Mouse (Mus musculus) kidney, adult 11 months (tissue): ENCODE measurements around the gene Soat2.
"Not testable (repeated sequence)": the region's sequence is repeated elsewhere in the genome, so short reads cannot be mapped to it uniquely, and the experiment has no call there.

Experiments used
- DNase-seq: peaks from one replicate; pipeline ENCODE4 v3.0.0; 2022

Gene Soat2

DNA sequence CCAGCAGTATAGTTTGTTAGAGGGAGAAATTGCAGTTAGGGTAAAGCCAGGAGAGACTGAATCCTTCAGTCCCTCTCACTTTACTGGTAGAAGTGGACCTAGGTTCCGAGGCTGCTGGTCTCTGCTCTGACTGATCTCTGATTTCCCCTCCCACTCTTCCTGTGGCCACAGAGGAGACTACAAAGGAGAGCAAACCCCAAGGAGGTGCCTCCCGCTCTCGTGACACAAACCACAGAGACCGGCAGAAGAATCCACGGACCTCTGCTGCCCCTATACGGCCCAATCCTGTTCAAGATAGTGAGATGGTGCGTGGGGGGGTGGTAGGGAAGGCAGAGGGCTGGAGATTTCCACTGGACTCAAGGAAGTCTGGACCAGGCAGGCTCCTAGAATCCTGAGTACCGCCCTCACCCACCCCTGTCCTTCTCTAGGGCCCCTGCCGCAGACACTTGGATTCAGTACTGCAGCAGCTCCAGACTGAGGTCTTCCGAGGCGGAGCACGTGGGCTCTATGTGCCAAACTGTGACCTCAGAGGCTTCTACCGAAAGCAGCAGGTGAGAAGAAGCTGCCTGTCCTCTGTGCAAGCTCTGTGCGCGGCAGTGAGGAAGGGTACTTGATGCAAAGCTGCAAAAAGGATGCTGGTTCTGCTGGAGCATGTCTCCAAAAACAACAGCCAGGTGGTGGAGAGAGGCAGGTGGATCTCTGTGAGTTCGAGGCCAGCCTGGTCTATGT lies 2.5 kb upstream of the Soat2 start:
- no peak for DNase-seq

DNA sequence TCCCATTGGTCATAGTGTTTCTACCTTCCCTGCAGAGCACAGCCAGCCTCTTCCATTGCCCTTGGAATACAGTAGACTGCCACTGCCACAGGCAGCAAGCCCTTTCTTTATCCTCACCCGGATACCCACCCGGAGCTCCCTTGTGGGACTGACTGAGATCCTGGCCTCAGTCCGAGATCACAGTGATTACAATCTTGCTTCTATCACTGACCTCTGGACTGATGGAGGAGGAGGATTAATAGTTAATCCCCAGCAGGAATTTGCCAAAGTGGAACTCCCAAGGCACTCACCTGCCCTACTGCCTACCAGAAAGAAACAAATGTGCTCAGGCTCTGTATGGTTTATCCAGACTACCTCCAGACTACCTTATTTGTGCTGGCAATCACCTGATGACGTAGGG lies 765 bp upstream of the Soat2 start:
- peak; percentile 56 for DNase-seq

DNA sequence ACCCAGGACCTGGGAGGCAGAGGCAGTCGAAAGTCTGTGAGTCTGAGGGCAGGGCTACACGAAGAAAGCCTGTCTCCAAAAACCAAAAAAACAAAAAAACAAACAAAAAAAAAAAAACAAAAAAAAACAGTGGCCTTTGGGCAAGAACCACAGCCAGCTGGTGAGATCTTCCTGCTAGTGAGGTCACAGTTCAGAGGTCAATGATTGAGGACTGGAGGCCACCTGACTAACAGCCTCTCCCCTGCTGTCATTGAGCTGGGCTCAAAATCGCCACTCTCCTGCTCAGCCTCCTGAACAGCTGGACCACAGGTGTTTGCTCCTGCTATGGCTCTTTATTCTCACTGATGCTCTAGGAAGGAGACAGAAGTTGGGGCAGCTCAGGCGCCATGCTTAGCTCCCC lies 2.3 kb downstream of the Soat2 start:
- DNase-seq = no peak

DNA sequence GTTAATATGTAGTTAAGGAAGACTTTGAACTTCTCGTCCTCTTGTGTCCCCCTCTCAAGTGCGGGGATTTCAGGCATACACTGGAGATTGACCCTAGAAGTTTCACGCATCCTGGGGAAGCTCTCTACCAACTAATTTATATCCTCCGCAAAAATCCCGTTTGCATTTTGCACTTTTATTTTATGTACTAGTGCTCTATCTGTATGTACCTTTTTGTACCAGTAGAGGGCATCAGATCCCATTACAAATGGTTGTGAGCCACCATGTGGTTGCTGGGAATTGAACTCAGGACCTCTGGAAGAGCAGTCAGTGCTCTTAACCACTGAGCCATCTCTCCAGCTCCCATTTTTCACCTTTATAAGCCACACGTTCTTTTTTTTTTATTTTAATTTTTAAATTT lies 4.7 kb downstream of the Soat2 start:
- DNase-seq = not testable (repeated sequence)

DNA sequence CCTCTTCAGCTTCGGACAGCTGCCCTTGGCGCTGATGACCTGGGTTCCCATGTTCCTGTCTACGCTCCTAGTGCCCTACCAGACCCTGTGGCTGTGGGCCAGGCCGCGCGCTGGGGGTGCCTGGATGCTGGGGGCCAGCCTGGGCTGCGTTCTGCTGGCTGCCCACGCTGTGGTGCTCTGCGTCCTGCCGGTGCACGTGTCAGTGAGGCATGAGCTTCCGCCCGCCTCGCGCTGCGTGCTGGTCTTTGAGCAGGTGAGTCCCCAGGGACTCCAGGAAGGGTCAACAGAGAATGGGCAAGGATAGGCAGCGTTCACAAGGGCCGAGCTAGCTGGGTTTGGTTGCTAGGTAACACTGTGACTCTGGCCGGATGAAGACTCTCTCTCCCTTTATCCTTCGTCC lies 6.5 kb downstream of the Soat2 start:
- no peak for DNase-seq

DNA sequence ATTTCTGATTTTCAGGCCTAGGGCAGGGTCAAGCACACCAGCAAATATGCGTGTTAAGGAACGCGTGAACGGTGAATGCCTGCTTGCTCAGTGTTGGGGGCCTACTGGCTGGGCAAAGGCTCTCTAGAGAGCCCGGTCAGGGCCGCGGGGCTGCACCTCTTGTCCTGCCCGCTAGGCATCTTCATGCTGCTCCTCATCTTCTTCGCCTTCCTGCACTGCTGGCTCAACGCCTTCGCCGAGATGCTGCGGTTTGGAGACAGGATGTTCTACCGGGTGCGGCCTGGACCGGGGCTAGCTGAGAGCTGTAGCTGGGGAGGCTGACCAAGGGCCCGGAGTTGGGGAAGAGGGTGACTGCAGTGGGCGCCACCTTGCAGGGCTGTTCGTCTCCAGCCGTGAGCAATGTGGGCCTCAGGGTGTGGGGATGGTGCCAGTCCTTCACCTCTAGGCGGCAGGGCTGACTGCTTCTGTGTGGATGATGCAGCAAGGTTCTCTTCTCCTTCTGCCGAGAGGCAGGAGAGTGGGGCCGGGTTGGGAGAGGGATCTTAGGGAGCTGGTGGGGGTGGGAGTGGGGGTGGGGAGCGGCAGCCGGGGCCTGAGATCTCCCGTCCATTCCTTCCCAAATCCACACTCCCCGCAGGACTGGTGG lies 10.2 kb downstream of the Soat2 start:
- DNase-seq = no peak

DNA sequence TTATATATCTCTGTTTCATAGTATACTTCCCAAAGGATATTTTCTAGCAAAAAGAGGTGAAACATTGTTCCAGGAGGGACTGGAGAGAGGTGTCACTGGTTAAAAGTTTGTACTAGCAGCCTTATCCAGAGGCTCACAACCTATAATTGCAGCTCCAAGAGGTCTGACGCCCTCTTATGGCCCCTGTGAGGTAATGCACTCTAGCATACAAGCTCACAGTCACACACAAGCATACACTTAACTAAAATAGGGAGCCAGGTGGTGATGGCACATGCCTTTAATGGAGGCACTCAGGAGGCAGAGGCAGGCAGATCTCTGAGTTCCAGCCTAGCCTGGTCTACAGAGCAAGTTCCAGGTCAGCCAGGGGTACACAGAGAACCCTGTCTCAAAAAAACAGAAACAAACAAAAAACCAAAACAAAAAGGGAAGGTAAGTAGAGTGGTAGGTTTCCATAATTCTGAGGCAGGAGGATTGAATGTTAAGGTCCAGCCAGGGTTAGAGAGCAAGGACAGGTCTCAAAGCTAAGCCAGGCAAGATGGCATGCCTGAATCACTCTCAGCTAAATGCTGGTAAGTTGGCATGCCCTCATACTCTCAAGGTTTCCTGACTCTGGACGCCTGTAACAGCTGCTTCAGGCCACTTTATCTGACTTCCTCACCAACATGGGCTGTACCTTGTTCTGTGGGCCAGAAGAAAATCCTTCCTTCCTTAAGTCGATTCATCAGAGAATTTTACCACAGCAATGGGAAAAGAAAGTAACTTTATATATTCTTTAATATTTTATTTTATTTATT lies 13.8 kb downstream of the Soat2 start:
- no peak for DNase-seq

DNA sequence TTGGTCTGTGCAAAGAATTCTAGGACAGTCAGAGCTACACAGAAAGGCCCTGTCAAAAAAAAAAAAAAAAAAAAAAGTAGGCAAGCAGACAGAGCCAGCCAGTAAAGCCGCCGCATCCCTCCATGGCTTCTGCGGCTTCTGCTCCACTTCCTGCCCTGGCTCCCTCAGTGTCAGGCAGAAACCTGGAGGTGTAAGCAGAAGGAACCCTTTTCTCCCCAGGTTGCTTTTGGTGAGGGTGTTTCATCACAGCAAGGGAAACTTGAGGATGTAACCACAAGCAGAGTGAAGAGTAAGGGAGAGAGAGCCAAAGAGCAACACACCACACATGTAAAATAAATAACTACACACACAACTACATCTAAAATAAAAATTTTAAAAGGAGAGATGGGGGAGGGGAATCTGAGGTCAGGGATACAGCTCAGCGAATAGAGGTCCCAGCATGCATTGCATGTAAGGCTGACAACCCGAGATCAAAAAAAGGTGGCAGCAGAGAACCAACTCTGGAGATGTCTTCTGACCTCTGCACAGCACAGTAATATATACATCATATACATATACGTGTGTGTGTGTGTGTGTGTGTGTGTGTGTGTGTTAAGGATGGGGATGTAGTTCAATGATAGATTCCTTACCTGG lies 15.3 kb downstream of the Soat2 start:
- no peak for DNase-seq

DNA sequence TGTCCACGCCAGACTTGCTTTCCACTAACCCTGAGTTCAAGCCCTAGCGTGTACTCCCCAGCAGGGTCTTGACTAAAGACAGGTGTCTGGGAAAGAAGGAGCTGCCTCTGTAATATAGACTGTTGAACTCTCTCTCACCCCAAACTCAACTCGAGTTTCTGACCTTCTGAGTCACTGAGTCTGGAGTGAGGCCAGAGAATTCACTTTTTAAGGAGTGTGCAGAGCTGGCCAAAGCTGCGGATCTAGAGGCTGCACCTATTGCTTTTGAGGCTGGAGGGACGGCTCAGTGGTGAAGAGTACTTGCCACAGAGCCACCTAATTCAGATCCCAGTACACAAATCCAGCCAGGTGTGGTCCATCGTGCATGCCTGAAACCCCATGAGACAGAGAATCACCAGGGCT lies 17.3 kb downstream of the Soat2 start:
- DNase-seq = no peak

DNA sequence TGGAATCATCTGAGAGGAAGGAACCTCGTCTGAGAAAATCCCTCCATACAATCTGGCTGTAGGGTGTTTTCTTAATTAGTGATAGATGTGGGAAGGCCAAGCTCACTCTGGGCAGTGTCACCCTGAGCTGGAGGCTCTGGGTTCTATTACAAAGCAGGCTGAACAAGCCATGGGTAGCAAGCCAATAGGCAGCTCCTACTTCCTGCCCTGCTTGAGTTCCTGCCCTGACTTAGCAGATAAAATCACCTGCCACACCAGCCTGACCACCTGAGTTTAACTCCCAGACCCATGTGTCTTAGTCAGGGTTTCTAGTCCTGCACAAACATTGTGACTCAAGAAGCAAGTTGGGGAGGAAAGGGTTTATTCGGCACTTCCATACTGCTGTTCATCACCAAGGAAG lies 18.7 kb downstream of the Soat2 start:
- no peak for DNase-seq

DNA sequence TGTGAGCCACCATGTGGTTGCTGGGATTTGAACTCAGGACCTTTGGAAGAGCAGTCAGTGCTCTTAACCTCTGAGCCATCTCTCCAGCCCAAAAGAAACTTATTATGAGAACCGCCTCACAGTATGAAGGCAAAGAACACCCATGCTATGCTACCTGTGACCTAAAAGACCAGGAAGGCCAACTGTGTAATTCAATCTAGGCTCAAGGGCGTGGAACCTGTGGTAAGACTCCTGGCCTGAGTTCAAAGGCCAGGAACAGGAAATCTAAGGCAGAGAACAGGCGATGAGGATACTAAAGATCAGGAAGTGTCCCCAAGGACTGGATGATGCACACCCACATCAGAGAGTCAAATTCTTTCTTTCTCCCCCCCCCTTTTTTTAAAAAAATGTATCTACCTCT lies 23.3 kb downstream of the Soat2 start:
- DNase-seq = no peak

DNA sequence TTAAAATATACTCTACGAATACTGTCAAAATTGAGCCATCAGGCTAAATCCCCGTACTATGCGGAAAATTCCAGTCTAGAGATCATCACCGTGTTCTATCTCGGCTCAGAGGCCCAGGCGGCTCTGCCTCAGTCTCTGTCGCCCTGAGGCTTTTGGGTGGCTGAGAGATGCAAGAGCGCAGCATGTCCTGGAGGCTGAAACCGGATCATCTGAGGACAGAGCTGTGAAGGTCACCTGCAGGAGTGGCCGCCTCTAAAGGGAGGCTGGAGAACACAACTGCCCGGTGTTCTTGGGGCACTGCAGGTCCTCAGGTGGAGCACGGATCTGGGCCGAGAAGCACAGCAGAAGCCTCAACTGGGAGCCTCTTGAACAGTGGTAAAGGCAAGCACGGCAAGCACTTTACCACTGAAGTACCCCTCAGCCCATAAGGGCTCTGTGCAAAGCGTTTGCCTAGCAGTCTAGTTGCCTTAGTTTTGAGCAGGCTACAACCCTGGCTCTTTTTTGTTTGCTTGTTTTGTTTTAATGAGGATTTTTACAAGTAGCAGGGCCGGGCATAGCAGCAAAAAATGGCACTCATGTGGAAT lies 25.5 kb downstream of the Soat2 start:
- no peak for DNase-seq

DNA sequence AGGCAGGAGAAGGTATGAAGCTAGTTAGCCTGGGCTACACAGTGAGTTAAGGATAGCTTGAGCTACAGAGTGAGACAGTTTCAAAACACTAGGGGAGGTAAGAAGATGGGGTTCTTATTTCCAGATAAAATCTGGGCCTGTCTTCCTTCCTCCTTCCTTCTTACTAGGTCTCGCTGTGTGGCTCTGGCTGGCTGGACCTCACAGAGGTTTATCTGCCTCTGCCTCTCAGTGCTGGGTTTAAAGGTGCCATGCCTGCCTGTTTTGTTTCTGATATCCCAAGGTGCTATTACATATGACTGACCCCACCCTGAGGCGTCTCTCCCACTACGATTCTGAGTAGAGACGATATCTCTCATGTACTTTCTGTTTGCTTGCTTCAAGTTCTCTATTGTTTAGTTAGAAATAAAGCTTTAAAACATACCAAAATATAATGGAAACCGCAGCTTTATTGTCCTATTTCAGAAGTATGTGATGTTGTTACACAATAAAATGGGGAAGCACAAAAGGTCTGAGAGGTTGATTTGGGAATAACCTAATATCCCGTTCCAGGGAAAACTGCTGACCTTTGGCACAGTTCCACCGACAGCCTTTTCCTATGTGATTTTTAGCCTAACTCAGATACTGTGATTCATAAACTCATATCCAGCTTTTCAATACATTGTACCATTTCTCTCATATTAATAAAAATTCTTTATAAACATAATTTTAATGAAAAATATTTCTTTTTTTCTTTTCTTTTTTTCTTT lies 26.4 kb downstream of the Soat2 start:
- no peak for DNase-seq

DNA sequence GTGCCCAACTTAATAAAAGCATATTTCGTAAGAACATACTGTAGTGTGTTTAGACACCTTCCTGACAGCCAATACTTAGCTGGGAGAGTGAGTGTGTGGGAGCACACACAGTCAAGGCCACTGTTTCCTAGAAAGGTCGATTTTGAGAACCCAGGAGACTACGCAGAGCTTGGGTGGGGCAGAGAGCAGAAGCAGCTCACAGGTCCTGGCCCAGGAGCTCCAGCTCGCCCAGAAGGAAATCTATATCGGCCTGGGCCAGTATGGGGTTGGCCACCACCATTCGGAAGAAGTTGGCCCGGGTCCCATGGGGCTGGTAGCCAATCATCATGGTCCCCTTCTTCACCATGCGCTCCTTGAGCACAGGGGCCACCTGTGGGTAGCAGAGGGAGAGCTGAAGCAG lies 27.1 kb downstream of the Soat2 start:
- no peak for DNase-seq

DNA sequence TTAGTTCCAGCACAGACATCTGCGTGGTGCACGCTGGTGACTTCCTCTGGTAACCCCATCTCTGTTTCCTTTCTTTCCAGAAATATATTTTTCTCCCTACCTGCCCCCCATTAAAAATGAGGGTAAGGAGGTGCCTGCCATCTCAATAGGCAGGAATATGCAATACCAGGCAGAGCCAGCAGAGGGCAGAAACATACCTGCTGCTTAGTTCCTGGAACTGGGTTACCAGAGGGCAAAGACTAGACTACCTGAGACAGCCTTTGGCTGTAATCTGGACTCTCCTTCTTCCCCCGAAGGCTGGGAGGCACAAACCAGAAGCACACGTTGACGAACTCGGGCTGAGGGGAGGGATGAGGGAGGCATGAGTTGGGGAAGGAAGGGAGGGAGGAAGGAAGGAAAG lies 28.0 kb downstream of the Soat2 start:
- peak; percentile 83 for DNase-seq

DNA sequence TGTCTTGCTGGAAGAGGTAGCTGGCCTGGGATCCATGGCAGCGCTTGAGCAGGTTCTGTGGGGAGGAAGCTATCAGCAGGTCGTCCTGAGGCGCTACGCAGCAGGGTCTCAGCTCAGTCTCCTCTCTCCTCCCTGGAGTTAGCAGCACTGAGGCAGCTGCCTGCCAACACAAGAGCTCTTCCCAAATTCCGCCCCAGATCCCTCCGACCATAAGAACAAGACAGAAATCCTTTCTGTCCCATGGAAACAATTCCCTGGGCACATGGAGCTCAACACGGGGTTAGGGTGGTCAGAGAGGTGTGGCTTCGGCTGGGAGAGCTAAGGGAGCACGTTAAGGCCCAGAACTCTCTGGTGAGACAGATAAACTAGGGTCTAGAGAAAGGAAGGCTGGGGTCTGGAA lies 28.8 kb downstream of the Soat2 start:
- DNase-seq = no peak

DNA sequence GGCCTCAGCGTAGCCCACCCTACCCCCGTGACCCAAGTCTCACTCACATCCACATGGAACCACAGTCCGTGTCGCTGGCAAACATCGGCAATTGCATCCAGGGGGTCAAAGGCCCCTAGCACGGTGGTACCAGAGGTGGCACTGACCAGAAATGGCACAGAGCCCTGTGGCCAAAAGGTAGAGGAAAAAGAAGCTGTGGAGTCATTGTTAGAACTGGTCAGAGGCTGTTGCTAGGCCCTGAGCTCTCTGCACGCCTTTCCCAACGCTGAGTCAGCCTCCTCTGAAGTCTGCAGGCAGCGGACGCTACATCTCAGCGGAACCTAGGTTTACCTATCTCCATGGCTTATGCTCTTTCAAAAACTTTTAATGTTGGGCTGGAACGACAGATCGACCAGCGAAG lies 29.6 kb downstream of the Soat2 start:
- peak; percentile 34 for DNase-seq

DNA sequence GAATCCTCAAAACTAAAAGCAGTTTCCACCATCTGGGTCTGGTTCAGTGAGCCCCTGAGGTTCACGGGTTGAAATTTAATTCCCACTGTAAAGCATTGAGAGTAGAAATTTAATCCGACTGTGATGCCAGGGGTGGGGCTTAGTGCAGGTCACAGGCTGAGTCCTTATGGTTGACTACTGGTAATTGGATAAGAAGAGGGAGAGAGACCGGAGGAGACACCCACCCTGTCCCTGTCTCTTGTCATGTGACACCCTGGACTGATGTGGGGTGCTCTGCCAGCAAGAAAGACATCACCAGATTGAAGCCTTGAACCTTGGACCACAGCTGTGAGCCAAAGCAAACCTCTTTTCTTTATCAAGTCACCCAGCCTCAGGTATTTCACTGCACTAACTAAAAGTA lies 32.8 kb downstream of the Soat2 start:
- peak; percentile 91 for DNase-seq

DNA sequence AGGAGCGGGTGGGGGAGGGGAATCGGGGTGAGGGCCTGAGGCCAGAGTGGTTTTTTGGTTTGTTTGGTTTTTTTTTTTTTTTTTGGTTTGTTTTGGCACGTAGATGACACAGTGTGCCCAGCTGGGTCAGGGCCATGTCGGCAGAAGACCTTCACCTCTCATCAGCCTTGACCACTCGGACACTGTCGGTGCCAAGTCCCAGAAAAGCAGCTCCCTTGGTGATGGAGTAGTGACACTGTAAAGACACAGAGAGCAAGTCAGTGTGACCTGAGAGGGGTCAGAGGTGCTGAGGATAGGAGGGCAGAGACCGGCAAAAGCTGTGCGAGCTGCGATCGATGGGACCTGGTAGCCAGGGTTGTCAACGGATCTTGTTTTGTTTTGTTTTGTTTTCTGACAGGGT lies 35.9 kb downstream of the Soat2 start:
- DNase-seq = peak; percentile 26

DNA sequence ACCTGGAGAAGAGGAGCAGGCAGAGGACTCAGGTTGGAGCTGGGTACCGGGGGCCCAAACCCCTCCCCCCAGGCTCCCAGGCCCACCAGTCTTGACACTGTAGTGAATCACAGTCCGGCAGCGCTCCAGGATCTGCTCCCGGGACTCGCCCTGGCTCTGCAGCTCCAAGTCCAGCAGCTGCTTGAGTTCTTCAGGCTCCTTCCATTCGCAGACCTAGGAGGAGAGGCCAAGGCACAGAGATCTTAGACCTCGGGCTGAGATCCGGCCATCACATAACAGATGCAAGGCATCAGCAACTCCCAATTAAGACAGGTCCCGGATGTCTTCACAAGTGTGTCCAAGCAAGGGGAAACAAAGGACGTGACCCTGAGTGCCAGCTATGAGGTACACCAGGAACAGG lies 37.8 kb downstream of the Soat2 start:
- DNase-seq = peak; percentile 27

DNA sequence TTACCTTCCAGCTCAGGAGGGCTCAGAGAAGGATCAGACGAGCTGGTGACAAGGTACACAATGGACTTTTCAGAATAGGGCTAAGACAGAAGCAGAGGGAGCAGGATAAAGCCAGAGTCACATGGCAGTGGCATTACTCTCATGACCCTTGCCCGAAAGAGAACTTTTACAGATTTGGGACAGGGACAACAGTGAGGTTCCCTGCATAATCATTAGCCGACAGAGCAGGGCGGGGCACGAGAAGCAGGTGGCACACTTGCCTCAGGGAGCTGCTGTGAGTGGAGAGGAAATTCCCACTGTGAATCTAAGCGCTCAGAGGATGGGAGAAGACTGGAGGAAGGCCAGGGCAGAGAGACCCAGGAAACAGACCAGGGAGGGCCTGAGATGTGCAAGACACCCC lies 38.6 kb downstream of the Soat2 start:
- peak; percentile 77 for DNase-seq

DNA sequence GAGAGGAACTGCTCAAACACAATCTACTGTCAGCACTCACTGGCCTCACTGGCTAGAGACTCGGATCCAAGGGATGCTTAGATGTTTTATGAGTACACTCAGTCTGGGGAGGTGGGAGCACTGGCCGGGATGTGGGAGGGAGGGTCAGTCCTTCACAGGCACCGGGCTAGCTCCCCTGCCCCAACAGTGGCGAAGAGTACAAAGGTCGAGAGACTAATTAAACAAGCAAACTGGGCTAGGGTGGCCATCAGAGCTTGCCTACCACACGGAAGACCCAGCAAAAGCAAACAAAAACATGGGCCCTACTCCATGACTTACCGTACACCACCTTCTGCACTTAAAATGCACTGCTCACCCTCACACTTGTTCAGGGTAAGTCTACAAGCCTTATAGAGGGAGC lies 41.4 kb downstream of the Soat2 start:
- DNase-seq = no peak
